Mouse (Mus musculus): ENCODE measurements at regions not wholly inside any gene's neighbourhood (a gene's known extent, or its start where the extent isn't known, plus 50 kb on each side); places are given as distances from the start of the nearest gene placed in this dataset.

GRCm38 (mm10) chr10:92091480-92092395, 630.5 kb downstream of the Nedd1 start:
- DNase-seq (ENCODE audit: low spot score in 2 of 2) = no peak

- no peak for DNase-seq (ENCODE audit: low spot score in 2 of 2)
Observed at GRCm38 (mm10) chr10:92082111-92082510, 640.1 kb downstream of the Nedd1 start.

- DNase-seq (ENCODE audit: low spot score in 2 of 2) = no peak
Observed at GRCm38 (mm10) chr10:92081199-92081598, 641.0 kb downstream of the Nedd1 start.

GRCm38 (mm10) chr10:92079421-92079820, 642.8 kb downstream of the Nedd1 start:
- no peak for DNase-seq (ENCODE audit: low spot score in 2 of 2)

GRCm38 (mm10) chr10:92077291-92077690, 644.9 kb downstream of the Nedd1 start:
- no peak for DNase-seq (ENCODE audit: low spot score in 2 of 2)

- DNase-seq (ENCODE audit: low spot score in 2 of 2) = no peak
Observed at GRCm38 (mm10) chr10:92076754-92077153, 645.5 kb downstream of the Nedd1 start.

GRCm38 (mm10) chr10:92075469-92075868, 646.8 kb downstream of the Nedd1 start:
- no peak for DNase-seq (ENCODE audit: low spot score in 2 of 2)

- DNase-seq (ENCODE audit: low spot score in 2 of 2) = no peak
Observed at GRCm38 (mm10) chr10:92074698-92075394, 647.4 kb downstream of the Nedd1 start.

GRCm38 (mm10) chr10:92073873-92074390, 648.3 kb downstream of the Nedd1 start:
- DNase-seq (ENCODE audit: low spot score in 2 of 2) = no peak

- no peak for DNase-seq (ENCODE audit: low spot score in 2 of 2)
Observed at GRCm38 (mm10) chr10:92044783-92045182, 677.4 kb downstream of the Nedd1 start.

GRCm38 (mm10) chr10:92036176-92036575, 686.0 kb downstream of the Nedd1 start:
- peak in 1 of 2 experiments; percentile 60 for DNase-seq (ENCODE audit: low spot score in 2 of 2)

GRCm38 (mm10) chr10:92030221-92030620, 692.0 kb downstream of the Nedd1 start:
- DNase-seq (ENCODE audit: low spot score in 2 of 2) = no peak

GRCm38 (mm10) chr10:92024203-92024602, 698.0 kb downstream of the Nedd1 start:
- no peak for DNase-seq (ENCODE audit: low spot score in 2 of 2)

- no peak for DNase-seq (ENCODE audit: low spot score in 2 of 2)
Observed at GRCm38 (mm10) chr10:92021036-92021435, 701.2 kb downstream of the Nedd1 start.

- peak in 1 of 2 experiments; percentile 15 for DNase-seq (ENCODE audit: low spot score in 2 of 2)
Observed at GRCm38 (mm10) chr10:92009551-92009950, 712.7 kb downstream of the Nedd1 start.

GRCm38 (mm10) chr10:92007891-92008290, 714.3 kb downstream of the Nedd1 start:
- peak in 1 of 2 experiments; percentile 73 for DNase-seq (ENCODE audit: low spot score in 2 of 2)

- no peak for DNase-seq (ENCODE audit: low spot score in 2 of 2)
Observed at GRCm38 (mm10) chr10:92006467-92006866, 715.8 kb downstream of the Nedd1 start.

- DNase-seq (ENCODE audit: low spot score in 2 of 2) = peak in 1 of 2 experiments; percentile 52
Observed at GRCm38 (mm10) chr10:91991040-91991439, 731.2 kb downstream of the Nedd1 start.

- DNase-seq (ENCODE audit: low spot score in 2 of 2) = no peak
Observed at GRCm38 (mm10) chr10:91988364-91988763, 733.9 kb downstream of the Nedd1 start.

GRCm38 (mm10) chr10:91979841-91980240, 742.4 kb downstream of the Nedd1 start:
- no peak for DNase-seq (ENCODE audit: low spot score in 2 of 2)

- DNase-seq (ENCODE audit: low spot score in 2 of 2) = no peak
Observed at GRCm38 (mm10) chr10:91971951-91972350, 750.3 kb downstream of the Nedd1 start.

GRCm38 (mm10) chr10:91967570-91968310, 754.5 kb downstream of the Nedd1 start:
- no peak for DNase-seq (ENCODE audit: low spot score in 2 of 2)

All from cerebellum, postnatal 4 days (tissue).